Mouse (Mus musculus) frontal cortex, postnatal 25 days (tissue): Measurements from ENCODE around the gene Ahnak2.

Experiments used
- DNase-seq, 2 experiments: peaks; one replicate each; pipeline ENCODE4 v3.0.0; 2022; ENCODE audit warnings: low spot score in 2 of 2

The Ahnak2 gene

DNA sequence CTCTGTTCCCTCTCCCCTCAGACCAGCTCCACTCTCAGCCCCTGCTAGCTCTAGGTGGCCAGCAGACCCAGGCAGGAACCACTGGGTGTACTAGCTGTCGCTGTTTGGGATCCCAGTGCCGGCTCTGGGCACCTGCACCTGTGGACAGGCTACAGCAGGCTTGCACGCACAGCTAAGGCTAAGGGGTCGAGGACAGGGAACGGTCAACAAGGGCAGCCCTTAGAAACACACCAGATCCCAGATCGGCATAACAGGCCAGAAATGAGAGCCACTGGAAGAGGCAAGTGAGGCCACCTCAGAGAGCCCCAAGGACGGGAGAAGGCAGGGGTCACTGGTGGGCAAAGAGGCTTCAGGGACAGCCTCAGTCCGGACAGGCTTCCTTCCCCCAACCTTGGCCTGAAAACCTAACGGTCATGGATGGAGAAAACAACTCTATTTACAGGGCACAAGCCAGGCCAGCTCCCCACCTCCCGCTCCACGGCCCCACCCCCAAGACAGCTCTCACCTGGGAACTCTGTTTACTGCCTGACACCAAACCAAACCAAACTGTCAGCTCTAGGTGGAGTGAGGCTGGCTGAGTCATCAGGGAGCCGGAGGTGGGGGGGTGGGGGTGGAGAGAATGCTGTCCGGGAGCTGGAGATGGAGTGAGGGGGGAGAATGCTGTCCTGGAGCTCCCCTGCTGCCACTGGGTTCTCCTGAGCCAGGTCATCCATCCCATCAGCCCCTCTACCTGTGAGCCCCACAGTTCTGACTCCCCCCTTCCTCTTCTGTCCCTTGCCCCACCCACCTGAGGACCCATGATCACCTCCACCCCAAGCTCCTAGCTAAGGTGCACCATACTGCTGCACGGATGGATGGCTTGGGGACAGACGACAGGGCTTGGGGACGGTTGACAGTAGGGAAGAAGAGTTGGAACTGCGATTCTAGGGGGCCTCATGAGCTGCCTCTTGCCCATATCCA, 5.6 kb downstream of the Ahnak2 start:
- no peak for DNase-seq

DNA sequence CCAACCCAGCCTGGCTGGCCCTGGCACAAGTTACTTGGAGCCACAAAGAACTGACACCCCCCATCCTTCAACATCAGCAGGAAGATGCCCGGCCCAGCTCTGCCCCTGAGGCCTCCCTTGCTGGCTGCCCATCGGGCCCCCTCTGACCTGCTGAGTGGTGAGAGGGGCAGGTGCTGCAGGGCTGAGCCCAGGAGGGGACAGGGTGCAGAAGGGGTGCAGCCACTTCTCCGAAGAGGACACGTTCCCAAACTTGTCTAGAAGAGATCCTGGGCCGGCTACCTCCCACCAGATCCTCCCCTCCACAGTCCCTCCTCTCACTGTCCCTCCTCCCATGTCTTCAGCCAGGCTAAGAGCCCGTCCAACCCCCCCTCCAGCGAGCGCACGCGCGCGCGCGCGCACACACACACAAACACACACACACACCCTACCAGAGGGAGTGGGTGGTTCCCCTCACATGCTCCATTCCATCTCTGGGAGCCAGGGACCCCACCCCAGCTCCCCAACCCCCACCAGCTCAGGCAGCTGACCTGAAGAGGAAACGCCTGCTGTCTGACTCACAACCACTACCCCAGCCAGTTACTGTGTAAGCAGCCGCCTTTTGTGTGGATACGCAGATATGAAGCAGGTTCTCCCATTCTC, 6.9 kb downstream of the Ahnak2 start:
- DNase-seq, result no peak

DNA sequence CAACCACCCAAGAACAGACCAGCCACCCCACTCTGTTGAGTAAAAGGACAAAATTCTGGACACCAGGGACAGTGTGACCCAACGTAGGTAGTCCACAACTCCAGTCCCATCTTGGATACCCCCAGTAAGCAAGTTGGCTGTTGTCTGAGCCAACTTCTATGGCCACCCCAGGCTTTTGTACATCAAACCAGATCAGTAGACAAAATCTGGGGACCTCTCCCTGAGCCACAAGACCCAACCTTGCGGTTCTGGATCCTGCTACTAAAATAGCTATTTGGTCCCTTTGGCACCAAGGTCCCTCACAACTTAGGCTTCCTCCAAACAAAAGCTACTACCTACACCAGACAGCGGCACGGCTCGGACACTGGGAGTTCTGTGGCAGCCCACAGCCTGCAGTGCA, 7.5 kb downstream of the Ahnak2 start:
- no peak for DNase-seq

DNA sequence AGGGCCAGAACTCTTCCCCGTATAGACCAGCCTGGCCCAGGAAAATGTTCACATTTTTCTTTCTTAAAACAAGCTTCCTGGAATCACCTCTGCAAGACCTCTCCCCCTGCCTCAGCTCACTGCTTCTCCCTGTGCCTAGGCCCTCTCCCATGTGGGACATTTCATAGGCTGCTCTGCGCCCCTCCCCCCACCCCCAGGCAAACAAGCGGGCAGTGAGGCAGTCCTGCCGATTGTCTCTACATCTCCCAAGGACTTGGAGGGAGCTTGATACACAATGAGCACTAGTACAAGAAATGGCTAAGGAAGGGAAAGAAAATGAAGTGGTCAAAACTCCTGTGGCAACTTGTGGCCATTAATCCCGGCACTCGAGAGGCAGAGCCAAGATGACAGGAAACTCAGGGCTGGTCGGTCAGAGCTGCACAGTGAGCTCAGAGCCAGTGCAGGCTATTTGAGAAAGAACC, 8.1 kb downstream of the Ahnak2 start:
- DNase-seq, result no peak

DNA sequence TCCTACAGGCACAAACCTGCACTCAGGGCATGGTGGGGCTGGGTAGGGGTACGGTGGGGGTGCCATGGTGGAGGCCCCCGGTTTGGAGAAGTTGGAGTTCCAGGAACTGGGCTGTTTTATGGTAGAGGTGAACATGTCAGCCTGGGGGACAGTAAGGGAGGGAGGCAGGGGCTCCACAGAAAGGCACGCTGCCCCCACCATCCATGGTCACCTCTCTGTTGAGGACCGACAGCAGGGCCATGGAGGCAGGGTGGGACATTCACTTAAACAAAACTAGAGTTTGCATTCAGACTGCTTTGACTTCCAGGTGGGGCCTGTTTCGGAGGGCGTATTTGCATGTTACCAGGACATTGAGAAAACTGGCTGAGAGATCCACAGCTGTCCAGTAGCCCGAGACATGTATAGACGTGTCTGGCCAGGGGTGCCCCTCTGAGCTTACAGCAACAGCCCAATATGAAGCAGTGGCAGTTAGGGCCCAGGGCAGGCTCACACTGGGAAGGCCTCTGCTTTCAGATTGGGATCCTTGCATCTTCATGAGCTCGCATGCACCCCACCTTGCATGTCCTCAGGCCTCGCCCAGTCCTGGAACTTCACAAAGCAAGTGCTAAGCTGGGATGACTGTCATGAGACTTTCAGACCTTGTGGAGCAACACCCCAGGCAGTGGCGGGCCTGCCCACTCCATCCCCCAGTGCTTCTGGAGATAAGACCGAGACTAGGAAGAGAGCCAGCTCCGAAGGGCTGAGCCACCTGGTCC, 8.7 kb downstream of the Ahnak2 start:
- DNase-seq, result no peak

DNA sequence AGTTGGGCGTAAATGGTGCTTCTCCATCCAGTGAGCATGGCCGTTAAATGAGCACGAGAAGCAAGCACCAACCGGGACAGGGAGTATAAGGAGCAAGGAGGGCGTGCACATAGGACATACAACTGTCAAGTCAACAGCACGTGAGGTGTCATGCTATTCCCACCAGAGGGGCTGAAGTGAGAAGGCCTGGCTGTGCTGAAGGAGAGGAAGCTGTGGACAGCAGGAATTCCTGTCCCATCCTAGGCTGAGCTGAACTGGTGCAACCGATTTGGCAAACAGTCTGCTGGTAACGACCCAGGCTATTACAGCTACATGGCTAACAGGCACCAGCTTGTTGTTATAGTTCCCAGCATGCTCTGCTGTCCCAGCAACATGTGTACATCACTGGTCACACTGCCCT, 11.4 kb downstream of the Ahnak2 start:
- DNase-seq, result no peak

DNA sequence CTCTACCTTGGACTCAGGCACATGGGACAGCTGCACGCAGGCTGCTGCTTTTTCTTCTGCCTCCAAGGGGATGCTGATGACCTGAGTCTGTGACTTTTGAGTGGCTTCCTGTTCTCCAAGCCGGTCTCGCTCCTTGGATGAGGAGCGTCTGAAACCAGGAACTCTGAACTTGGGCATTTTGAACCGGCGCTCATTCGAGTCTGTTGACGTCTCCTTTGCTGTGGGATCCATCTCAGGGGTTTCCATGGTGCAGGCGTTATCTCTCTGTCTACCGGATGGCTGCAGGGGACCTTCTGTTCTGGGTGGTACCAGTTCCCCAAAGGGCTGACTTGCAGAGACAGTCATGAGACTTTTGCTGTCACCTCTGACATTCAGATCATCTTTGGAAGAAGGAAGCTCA, 28.0 kb downstream of the Ahnak2 start:
- no peak for DNase-seq

DNA sequence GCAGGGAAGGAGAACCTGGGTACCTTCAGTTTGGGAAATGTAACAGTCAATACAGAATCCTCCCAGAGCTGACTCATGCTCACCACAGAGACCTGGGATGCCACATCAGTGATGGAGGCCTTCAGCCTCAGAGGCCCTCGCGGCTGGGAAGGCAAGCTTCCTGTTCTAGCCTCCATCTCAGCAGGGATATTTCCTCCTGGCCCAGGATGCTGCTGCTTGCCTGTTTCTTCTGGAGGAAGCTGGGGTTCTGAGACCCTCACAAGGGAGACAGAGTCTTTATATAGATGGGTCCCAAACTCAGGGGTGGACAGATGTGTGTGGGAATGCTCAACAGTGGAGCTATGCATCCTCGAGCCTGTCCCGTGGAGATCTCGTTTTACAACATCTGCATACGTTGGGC, 28.4 kb downstream of the Ahnak2 start:
- no peak for DNase-seq

DNA sequence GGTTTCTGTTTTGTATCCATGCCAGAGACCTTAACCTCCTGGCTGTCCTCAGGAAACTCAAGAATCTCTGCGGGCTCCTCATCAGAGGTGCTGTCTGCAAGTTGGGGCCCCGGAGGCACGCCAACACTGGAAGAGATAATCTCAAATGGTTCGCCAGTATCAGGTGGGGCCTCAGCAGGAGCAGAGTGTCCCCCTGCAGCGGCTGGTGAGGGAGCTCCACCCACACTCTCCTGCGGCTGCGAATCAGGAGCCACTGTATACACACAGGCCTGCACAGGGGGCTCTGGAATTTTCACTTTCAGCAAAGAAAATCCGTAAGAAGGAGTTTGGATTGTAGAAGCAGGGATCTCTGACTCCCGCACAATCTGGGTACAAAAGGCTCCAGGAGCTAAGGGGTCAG, 29.1 kb downstream of the Ahnak2 start:
- no peak for DNase-seq

DNA sequence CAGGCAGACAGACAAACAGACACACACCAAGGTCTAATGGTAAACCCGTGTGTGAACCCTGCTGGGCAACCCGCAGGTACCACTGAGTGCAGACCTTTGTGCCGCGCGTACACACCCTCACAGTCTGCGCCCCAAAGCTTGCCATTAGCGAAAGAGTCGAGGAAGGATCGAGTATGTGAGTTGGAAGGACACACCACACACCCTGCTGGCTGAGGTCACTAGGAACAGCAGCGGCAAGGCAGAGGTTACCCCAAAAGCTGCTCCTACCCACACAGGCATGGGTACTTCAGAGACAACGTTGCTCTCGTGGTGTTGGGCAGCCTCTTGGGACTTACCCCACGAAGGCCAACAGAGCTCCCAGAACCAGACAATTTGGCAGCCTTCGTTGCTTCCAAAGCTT, 30.2 kb downstream of the Ahnak2 start:
- no peak for DNase-seq

DNA sequence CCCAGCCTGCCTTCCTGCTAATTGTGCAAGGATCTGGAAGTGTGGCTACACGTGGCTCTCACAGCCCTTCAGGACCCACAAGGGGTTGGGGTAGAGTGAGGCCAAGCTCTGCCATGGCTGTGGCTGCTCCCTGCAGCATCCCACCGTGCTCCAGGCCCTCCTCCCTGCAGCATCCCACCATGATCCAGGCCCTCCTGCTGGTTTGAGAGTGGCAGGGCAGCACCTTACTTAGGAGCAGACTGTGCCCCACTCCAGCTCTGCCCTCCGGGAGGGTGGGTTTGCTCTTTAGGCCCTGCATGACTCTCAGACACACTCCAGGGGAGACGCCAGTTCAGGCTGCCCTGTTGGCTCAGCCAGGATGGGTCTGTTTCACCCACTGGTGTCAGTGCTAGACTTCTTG, 32.1 kb downstream of the Ahnak2 start:
- no peak for DNase-seq

DNA sequence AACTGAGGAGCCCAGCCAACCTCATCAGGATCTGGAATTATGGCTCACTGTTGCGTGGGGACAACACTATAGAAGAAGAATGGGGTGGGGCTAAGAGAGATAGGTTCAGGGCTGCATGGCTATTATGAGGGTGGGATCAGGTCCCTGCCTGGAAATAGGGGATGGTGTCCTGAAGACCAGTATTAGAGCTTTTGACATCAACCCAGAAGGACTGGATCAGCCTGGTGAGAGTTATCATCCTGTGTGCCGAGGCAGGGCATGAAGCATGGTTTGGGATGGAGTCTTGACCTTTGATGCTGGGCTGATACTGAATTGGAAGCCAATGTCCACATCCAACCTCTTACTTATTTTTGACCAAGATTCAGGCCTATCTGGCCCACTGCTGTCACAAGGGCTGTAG, 32.7 kb downstream of the Ahnak2 start:
- DNase-seq, result no peak

DNA sequence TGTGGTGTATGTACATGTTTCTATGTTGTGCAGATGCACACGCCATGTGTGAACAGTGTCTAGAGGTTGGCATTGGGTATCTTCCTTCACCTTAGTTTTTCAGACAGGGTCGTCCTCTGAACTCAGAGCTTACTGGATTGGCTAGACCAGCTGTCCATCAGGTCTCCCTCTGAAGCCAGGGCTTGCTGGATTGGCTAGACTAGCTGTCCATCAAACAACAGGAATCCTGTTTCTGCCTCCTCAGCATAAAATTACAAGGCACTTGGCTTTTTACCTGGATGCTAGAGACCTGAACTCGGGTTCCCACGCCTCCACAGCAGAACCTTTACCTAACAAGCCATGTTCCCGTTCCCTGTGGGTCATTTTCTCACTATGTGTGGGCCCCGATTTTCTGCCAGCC, 33.4 kb downstream of the Ahnak2 start:
- no peak for DNase-seq

DNA sequence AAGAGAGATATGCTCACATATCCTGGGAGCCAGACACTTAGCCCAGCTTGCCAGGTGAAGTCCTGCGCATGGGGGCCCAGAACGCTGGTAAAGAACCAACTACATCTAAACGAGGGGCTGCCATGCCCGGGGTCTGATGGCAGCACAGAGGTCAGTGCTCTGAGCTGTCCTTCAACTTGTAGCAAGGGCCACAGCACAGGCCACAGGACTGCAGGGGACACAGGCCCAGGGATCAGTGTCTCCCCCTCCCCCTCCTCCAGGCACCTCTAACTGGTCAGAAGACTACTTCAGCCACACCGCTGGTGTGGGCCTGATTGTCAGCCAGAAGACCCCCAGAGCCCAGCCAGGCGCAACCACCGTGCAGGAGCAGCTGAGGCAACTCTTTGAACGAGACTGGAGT, 34.3 kb downstream of the Ahnak2 start:
- DNase-seq, result no peak

DNA sequence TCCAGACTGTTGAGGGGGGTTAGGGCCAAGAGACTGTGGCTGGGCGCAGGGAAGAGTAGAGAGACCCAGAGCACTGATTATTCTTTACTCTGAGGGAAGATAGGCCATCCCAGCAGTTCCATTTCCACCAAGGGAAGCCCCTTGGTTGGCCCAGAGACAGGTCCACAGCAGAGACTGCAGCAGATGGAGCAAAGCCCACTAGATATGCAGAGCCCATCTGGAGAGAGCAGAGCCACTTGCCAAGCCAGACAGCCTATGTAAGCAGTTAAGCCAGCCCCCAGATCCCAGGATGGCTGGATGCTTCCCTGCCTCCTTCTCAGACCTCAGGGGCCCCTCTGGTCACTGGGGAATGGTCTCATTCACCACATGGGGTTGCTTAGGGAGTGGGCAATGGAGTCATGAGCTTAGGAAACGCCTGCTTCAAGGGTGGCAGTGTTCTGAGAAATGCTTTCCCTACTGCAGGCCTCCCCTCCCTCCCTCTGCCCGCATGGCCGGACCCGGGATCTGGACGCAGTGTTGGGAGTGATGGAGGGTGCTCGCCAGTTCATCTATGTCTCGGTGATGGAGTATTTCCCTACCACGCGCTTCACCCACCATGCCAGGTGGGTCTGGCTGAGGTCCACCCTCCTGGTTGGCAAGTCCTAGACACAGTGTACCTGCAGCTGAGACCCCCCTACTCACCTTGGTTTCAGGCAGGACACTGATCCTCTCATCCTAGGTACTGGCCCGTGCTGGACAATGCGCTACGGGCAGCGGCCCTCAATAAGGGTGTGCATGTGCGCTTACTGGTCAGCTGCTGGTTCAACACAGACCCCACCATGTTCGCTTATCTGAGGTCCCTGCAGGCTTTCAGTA, 35.2 kb downstream of the Ahnak2 start:
- DNase-seq, result no peak

DNA sequence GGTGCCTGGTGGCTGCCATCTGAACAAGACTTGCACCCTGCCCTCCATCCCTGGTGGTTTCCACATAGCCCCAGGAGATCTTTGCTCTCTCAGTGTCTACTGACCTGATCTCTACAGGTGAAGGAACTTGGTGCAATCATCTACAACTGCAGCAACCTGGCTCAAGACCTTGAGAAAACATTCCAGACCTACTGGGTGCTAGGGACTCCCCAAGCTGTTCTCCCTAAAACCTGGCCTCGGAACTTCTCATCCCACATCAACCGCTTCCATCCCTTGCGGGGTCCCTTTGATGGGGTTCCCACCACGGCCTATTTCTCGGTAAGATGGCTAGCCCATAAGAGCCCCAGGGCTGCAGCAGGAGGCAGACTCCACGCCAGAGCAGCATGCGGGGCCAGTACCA, 35.9 kb downstream of the Ahnak2 start:
- DNase-seq, result no peak

DNA sequence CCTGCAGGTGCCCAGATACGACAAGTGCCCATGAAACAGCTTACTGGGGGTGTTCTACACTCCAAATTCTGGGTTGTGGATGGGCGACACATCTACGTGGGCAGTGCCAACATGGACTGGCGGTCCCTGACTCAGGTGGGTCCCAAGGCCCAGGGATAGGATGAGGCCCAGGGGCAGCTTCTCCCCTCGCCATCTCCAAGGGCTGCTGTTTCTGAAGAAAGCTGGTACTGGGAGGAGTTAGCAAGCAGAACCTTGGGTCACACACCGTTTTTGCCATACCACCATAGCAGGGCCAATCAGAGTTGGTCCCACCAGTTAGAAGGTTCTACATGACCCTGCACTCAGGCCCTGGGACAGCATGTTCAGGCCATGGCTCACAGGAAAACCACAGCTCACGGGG, 37.5 kb downstream of the Ahnak2 start:
- no peak for DNase-seq

DNA sequence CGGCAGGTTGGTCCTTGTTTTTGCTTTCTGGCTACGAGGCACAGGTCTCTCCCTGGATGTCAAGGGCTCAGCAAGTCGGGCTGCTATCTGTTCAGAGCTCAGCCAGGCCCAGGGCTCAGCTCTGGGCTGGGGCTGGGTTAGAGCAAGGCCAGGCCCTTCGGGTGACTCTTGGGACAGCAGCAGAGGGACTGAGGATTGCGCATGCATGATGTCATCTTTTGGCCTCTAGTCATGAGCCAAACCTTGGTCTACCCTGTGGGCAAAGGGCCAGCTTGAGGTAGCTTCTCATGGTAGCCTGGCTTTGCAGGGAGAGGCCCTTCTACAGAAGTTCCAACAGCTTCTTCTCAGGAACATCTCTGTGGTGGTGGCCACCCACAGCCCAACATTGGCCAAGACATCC, 38.3 kb downstream of the Ahnak2 start:
- no peak for DNase-seq

DNA sequence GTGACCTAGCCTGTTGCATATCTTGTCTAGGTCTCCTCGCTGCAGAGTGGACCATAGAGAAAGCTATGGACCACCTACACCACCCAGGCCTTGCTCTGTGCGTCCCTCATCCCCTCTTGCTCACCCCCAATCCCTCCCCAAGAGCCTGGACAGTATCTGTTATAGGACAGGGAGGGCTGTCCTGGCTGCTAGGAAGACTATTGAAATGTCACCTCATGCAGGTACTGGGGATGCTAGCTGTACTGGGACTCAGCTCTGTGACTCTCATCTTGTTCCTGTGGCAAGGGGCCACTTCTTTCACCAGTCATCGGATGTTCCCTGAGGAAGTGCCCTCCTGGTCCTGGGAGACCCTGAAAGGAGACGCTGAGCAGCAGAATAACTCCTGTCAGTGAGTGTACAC, 39.3 kb downstream of the Ahnak2 start:
- DNase-seq, result no peak

DNA sequence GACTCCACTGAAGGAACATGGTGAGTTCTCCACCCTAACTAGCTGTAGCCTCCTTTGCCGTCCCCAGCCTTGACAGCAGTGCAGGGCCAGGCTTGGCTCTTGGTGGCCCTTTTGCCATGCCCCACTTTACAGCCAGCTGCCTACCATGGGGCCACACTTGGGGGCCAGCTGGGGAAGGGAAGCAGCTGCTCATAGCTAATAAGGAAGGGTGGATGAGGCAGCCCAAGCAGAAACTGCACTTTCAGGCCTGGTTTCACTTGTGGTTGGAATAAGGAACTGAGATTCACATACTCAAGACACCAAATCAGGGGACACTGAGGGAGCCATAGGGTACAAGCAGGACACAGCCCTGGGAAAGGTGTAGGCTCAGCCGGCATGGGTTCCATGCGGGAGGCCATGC, 40.4 kb downstream of the Ahnak2 start:
- peak in 1 of 2 experiments; percentile 5 for DNase-seq

DNA sequence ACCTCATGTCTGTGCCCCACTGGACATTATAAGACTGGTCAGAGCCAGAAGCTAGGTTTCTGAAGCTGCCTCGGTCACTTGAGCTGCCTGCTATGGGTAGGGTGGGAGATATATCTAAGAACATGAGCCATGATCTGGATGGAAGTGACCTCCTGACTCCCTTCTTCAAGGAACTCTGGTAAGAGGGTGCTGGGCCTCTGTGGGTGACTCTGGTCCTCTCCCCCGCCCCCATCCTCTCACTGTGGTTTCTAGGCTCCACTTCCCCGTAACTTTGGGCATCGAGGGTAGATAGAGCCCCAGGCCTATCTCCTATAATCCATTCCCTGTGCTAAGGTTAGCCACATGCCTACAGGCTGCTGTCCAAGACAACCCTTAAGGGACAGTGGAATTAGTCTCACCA, 41.0 kb downstream of the Ahnak2 start:
- DNase-seq, result no peak
